Mouse (Mus musculus): Measurements from ENCODE around the gene Klf6.

GRCm38 (mm10) chr13:5870382-5871272, 9.3 kb downstream of the Klf6 start:
- no peak for TF ChIP-seq GATA1 (IDR thresholded peaks at IDR 0.05; ENCODE audit: borderline replicate concordance, low read length)
- TF ChIP-seq FLI1 (IDR thresholded peaks at IDR 0.05; ENCODE audit: low read length), result no peak

Measured in megakaryocyte, embryonic 14.5 days (primary cell).